Mouse (Mus musculus) cerebellum, adult 2 months (tissue): ENCODE measurements around the gene Gm49425. TPM values are rescaled to one million over a fixed set of nuclear protein-coding genes. Genes with fewer than 3 reads are reported as not detected.

ENCODE experiments used
- DNase-seq, 2 experiments: peaks; one replicate each; pipeline ENCODE4 v3.0.0; 2021
- H3K27ac ChIP-seq: fragments of 200-500 bp; 2 replicates; pipeline ENCODE4 v1.5.1; 2012; ENCODE audit warnings: low read length, control low read depth, inconsistent platforms; ENCODE audit not compliant: insufficient read depth
- H3K27me3 ChIP-seq: fragments of 200-500 bp; 2 replicates; pipeline ENCODE4 v1.6.1; 2012; ENCODE audit warnings: inconsistent platforms, mild to moderate bottlenecking, low read length, moderate library complexity; ENCODE audit not compliant: control insufficient read depth, insufficient read depth
- H3K4me1 ChIP-seq: fragments of 200-500 bp; 2 replicates; pipeline ENCODE4 v1.6.1; 2011; ENCODE audit warnings: low read length; ENCODE audit not compliant: control insufficient read depth, insufficient read depth
- H3K4me3 ChIP-seq: fragments of 200-500 bp; replicated peaks from 2 replicates; pipeline ENCODE3; 2011; ENCODE audit warnings: mild to moderate bottlenecking, low read depth, low read length, control low read depth; ENCODE audit not compliant: insufficient read depth
- CTCF ChIP-seq: fragments of 200-500 bp; IDR thresholded peaks from 2 replicates; pipeline ENCODE4 v1.5.1; 2011; ENCODE audit warnings: low read depth, mild to moderate bottlenecking, control low read depth, low read length, moderate library complexity, borderline replicate concordance; ENCODE audit not compliant: insufficient read depth
- POLR2A ChIP-seq: fragments of 200-500 bp; IDR thresholded peaks from 2 replicates; pipeline ENCODE4 v1.6.1; 2011; ENCODE audit warnings: low read length, control low read depth, borderline replicate concordance; ENCODE audit not compliant: insufficient read depth
- WGBS: fragments of 180-500 bp; shearing (Covaris S2); methylation state at CpG from one replicate; pipeline ENCODE4 v1.1.7; 2018; 5-methylcytosine and 5-hydroxymethylcytosine counted together
- polyA plus RNA-seq: library from polyadenylated mRNA; depleted of rRNA; stranded (reverse); fragments of >200 nt; gene quantifications from 2 replicates; pipeline ENCODE4 v1.2.3, GENCODE M21; 2012

Gene Gm49425
- polyA plus RNA-seq, 1 experiment, result not detected

DNA sequence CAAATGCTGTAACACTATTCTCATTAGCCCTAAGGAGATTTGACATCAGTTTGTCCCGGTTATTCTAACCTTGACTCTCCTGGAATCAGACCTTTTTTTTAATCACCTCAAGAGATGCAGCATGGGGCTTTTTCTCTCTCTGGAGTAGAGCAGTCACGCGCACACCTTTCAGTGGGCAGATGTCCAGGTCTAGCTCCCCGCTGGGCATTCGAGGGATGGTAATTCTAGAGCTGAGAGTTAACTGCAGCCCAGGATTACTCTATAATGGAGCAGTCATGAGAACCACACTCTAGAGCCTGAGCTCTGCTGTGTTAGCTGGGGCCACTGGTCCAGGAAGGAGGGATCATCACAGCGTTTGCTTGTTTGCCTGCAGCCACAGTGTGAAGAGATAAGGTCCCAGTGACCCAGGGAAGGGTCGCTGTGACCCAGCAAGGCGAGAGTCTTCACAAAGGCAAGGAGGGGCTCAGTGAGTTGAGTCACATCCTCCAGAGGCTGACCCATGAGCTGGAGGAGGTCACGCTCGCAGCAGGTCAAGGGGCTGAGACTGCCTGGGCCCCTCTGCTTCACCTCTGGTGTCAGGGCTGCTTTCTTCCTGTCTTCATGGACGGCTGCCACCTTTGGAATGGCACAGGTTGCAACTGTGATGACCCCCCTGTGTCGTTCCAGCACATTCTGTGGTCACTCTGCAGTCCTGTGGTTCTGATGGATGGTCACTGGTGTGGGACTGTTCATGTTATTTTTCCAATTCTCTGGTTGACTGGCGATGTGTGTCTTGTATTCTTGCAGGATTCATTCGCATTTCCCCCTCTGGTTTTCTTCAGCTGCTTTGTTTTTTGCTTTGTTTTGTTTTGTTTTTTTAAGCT lies 9.9 kb downstream of the Gm49425 start:
- peak in 1 of 2 experiments; percentile 4 for DNase-seq
- TF ChIP-seq CTCF (no peak), POLR2A (no peak)
- Histone ChIP-seq H3K27ac (no peak overlapping the region), H3K4me3 (no peak overlapping the region), H3K4me1 (no peaks in the 10 kb centered on the region), H3K27me3 (no peaks in the 10 kb centered on the region)
- WGBS, result 30% methylated on average over 14 of the region's 14 CpGs

DNA sequence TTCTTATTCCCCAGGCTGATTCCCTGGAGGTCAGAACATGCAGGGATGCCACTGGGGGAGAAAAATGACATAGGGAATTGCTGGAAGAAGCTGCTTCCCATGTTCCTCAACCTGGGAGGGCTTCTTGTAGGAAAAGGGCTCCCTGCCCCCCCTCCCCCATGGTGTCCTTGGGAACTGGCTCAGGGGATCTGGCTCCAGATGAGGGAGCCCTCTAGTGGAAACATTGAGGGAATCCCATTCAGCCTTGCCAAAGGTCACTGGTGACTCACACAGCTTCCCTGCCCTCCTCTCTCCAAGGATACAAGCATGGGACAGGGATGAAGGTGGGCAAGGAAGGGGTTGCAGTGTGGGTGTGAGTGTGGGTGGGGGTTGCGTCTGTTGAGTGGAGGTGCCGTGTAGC lies 19.9 kb downstream of the Gm49425 start:
- TF ChIP-seq POLR2A, result no peak
- peak; percentile 53; the same call in 1 of the 2 replicates for TF ChIP-seq CTCF
- Histone ChIP-seq H3K27me3 (no peaks in the 10 kb centered on the region), H3K4me1 (no peaks in the 10 kb centered on the region), H3K27ac (no peak overlapping the region), H3K4me3 (no peak overlapping the region)
- DNase-seq, result peak; percentile 21 to 28
- 88% methylated on average over 2 of the region's 2 CpGs for WGBS

DNA sequence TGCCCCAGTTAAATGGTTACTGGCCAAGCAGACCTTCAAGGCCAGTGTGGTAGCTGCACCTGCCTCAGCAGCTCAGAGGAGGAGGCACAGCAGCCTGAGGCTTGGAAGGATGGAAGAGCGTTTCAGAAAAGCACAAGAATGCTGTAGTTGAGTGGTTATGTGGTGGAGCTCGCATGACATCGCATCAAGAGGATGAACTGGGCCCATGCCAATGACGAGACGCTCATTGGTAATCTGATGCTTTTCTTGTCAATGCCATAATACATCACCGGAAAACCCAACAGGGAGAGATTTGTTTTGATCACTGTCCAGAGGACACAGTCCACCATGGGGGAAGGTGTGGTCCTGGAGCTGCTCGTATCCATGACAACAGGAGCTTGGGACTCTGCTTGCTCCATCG lies 21.8 kb downstream of the Gm49425 start:
- DNase-seq, result no peak
- TF ChIP-seq POLR2A (no peak), CTCF (no peak)
- WGBS, result 64% methylated on average over 8 of the region's 8 CpGs
- Histone ChIP-seq H3K27ac (no peak overlapping the region), H3K27me3 (no peaks in the 10 kb centered on the region), H3K4me3 (no peak overlapping the region), H3K4me1 (no peaks in the 10 kb centered on the region)

DNA sequence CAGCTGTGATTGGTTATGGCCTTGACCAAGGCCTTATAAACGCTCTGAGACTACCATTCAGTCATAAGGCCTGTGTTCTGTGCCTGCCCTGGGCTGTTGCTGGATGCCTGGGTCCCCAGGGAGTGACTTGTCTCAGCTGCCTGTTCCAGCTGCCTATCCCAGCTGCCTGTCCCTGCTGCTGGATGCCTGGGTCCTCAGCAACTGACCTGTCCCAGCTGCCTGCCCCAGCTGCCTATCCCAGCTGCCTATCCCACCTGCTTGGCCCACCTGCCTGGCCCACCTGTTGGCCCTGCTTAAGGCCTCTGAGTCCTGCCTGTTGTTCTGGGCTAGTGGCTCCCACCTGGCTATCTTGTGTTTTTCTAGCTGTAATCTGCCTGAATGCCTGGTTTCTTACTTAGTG lies 22.9 kb downstream of the Gm49425 start:
- Histone ChIP-seq H3K27me3 (no peaks in the 10 kb centered on the region), H3K4me1 (no peaks in the 10 kb centered on the region), H3K4me3 (no peak overlapping the region), H3K27ac (no peak overlapping the region)
- TF ChIP-seq POLR2A, result no peak
- TF ChIP-seq CTCF, result no peak
- WGBS, result 54% methylated on average over 1 of the region's 1 CpGs
- no peak for DNase-seq

DNA sequence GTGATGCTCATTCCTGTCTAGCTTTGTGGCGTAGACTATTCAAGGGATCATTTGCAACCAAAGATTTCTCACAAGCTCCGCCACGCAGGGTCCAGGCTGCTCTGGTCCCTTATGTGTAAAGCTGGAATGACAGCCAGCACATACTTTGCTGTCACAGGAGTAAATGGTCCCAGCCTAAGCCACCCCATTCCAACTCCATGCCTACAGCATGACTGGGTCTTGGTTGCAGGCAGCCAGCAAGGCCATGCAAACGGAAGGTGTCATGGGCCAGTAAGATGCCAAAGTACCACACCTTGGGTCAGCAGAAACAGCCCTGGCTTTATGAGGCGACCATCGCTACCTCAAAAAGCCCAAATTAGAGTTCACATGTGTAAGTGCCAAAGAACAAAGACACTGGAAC lies 23.3 kb downstream of the Gm49425 start:
- H3K27ac ChIP-seq, result no peak overlapping the region
- no peaks in the 10 kb centered on the region for H3K4me1 ChIP-seq
- no peaks in the 10 kb centered on the region for H3K27me3 ChIP-seq
- DNase-seq, result no peak
- no peak overlapping the region for H3K4me3 ChIP-seq
- TF ChIP-seq CTCF, result no peak
- TF ChIP-seq POLR2A, result no peak
- WGBS, result 94% methylated on average over 6 of the region's 6 CpGs

DNA sequence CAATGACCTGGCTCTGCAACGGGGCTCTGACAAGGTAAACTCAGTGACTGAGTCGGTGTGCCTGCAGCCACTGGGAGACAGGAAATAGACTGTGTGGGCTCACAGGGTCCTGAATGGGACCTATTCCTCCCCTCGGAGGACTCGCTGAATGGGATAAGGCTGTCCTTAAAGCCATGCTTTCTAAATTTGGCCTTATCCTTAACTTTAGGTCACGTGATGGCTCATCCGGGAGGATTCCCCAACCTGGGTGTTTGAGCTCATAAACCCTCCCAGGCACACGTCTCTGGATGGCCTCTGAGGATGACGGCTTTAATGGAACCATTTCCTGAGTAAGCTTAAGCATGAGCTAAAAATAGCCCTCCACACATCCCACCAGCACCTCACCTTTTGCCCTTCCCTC lies 24.3 kb downstream of the Gm49425 start:
- Histone ChIP-seq H3K27ac (no peak overlapping the region), H3K4me1 (no peaks in the 10 kb centered on the region), H3K27me3 (no peaks in the 10 kb centered on the region), H3K4me3 (no peak overlapping the region)
- no peak for TF ChIP-seq CTCF
- no peak for TF ChIP-seq POLR2A
- 86% methylated on average over 8 of the region's 8 CpGs for WGBS
- no peak for DNase-seq

DNA sequence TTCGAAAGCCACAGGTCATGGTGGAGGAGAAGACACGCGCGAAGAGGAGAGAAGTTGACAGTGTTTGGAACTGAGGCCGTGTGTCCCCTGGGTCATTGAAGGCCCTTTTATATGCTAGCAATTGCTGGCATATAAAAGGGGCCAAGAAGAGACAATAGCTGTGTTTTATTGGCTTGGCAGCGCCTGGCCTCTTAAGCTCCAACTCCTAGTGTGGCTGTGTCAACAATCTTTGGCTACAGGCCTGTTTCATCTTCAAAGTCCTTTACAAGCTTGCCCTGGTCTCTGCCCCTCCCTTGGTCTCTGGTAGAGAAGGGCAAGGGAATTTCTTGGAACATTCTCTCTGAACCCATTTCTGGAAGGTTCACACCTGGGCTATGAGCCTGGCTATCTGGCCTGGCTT lies 25.6 kb downstream of the Gm49425 start, which contains the start of gene Krt83:
Gene Krt83, minus strand, starts transcription at position 82 of the 400 bp plus-strand sequence.
- Histone ChIP-seq H3K4me1 (no peaks in the 10 kb centered on the region), H3K4me3 (no peak within 1 kb of the TSS), H3K27me3 (no peaks in the 10 kb centered on the region), H3K27ac (no peak within 1 kb of the TSS)
- WGBS, result 41% methylated on average over 6 of the region's 6 CpGs
- DNase-seq, result peak in 1 of 2 experiments; percentile 7
- TF ChIP-seq CTCF, result no peak
- no peak for TF ChIP-seq POLR2A
